Mouse (Mus musculus) embryonic facial prominence, embryonic 11.5 days (tissue): ENCODE data around the gene Crybg3. TPM values are rescaled to one million over a fixed set of nuclear protein-coding genes. Genes with fewer than 3 reads are reported as not detected.
"Not testable (repeated sequence)": the region's sequence is repeated elsewhere in the genome, so short reads cannot be mapped to it uniquely, and the experiment has no call there.

Source experiments
- ATAC-seq: fragments of 200-750 bp; cut with Nextera tagmentation; replicated peaks from 2 replicates; pipeline ENCODE4 v1.8.0; 2017; ENCODE audit warnings: low read depth; ENCODE audit not compliant: insufficient number of reproducible peaks, low FRiP score, low TSS enrichment
- DNase-seq: peaks from one replicate; pipeline ENCODE4 v3.0.0-alpha.2; 2015; ENCODE audit warnings: low spot score
- H3K27ac ChIP-seq: fragments of 300-500 bp; sonication (generic); replicated peaks from 2 replicates; pipeline ENCODE4 v1.5.1; 2014; ENCODE audit warnings: mild to moderate bottlenecking, low read depth, low read length, control low read depth
- H3K27me3 ChIP-seq: fragments of 300-500 bp; sonication (generic); 2 replicates; pipeline ENCODE4 v1.6.1; 2014; ENCODE audit warnings: mild to moderate bottlenecking, low read length, moderate library complexity, mixed read lengths; ENCODE audit not compliant: control insufficient read depth, insufficient read depth
- H3K36me3 ChIP-seq: fragments of 300-500 bp; sonication (generic); replicated peaks from 2 replicates; pipeline ENCODE4 v1.6.1; 2014; ENCODE audit warnings: low read depth, mild to moderate bottlenecking, low read length, moderate library complexity, mixed read lengths; ENCODE audit not compliant: control insufficient read depth, insufficient read depth
- H3K4me1 ChIP-seq: fragments of 300-500 bp; sonication (generic); 2 replicates; pipeline ENCODE4 v1.6.1; 2014; ENCODE audit warnings: low read length, mixed read lengths; ENCODE audit not compliant: control insufficient read depth, insufficient read depth
- H3K4me2 ChIP-seq: fragments of 300-500 bp; sonication (generic); 2 replicates; pipeline ENCODE4 v1.6.1; 2014; ENCODE audit warnings: low read depth, mild to moderate bottlenecking, control low read depth, low read length, moderate library complexity
- H3K4me3 ChIP-seq: fragments of 300-500 bp; sonication (generic); 2 replicates; pipeline ENCODE4 v1.5.1; 2014; ENCODE audit warnings: low read depth, low read length, control low read depth
- H3K9ac ChIP-seq: fragments of 300-500 bp; sonication (generic); replicated peaks from 2 replicates; pipeline ENCODE4 v1.6.1; 2014; ENCODE audit warnings: mild to moderate bottlenecking, control low read depth, low read length
- H3K9me3 ChIP-seq: fragments of 300-500 bp; sonication (generic); replicated peaks from 2 replicates; pipeline ENCODE4 v1.6.1; 2016; ENCODE audit warnings: mild to moderate bottlenecking, low read length, inconsistent platforms, mixed read lengths; ENCODE audit not compliant: control insufficient read depth
- WGBS: fragments of 180-500 bp; shearing (Covaris S2); extraction: QIAGEN DNeasy Blood & Tissue Kit; methylation state at CpG from one replicate; pipeline ENCODE4 v1.1.7; 2014; 5-methylcytosine and 5-hydroxymethylcytosine counted together
- polyA plus RNA-seq: library from polyadenylated mRNA; unstranded; fragments of >200 nt; fragmentation: Nextera tagmentation; extraction: Ambion mirVana; gene quantifications from 2 replicates; pipeline ENCODE4 v1.2.1, GENCODE M21; 2014

The Crybg3 gene
- polyA plus RNA-seq, 1 experiment from 2014 or later: 9.2 TPM

- Histone ChIP-seq H3K36me3 (no peaks in the 10 kb centered on the region), H3K4me2 (no peak overlapping the region), H3K27me3 (no peaks in the 10 kb centered on the region), H3K27ac (no peak overlapping the region), H3K9ac (no peak overlapping the region), H3K9me3 (no peaks in the 10 kb centered on the region; the same call in 1 of the 2 replicates), H3K4me3 (no peak overlapping the region), H3K4me1 (no peaks in the 10 kb centered on the region)
- 78% methylated on average over 4 of the region's 4 CpGs for WGBS
- ATAC-seq: no peak
- no peak for DNase-seq
These were observed 137.2 kb downstream of the Crybg3 start for GRCm38 (mm10) chr16:59463567-59463966.

GRCm38 (mm10) chr16:59459259-59459861, 141.4 kb downstream of the Crybg3 start:
- not testable (repeated sequence) for H3K27me3 ChIP-seq, H3K4me2 ChIP-seq, DNase-seq, H3K27ac ChIP-seq, H3K9ac ChIP-seq, H3K9me3 ChIP-seq, H3K4me3 ChIP-seq, H3K4me1 ChIP-seq, H3K36me3 ChIP-seq
- WGBS: 86% methylated on average over 5 of the region's 5 CpGs
- ATAC-seq: 0 out of 2 replicates have a peak, but pooled peaks have one; percentile 29

GRCm38 (mm10) chr16:59451813-59452212, 149.0 kb downstream of the Crybg3 start:
- no peak overlapping the region for H3K4me3 ChIP-seq
- no peaks in the 10 kb centered on the region for H3K4me1 ChIP-seq
- no peak for ATAC-seq
- H3K27me3 ChIP-seq: no peaks in the 10 kb centered on the region
- H3K9me3 ChIP-seq: no peaks in the 10 kb centered on the region
- no peak overlapping the region for H3K9ac ChIP-seq
- no peaks in the 10 kb centered on the region for H3K36me3 ChIP-seq
- 91% methylated on average over 5 of the region's 5 CpGs for WGBS
- H3K27ac ChIP-seq: no peak overlapping the region
- DNase-seq: no peak
- no peak overlapping the region for H3K4me2 ChIP-seq

GRCm38 (mm10) chr16:59449092-59449491, 151.7 kb downstream of the Crybg3 start:
- Histone ChIP-seq H3K4me2 (no peak overlapping the region), H3K36me3 (no peaks in the 10 kb centered on the region), H3K4me3 (no peak overlapping the region), H3K4me1 (no peaks in the 10 kb centered on the region), H3K9me3 (no peaks in the 10 kb centered on the region), H3K27ac (no peak overlapping the region), H3K27me3 (no peaks in the 10 kb centered on the region), H3K9ac (no peak overlapping the region)
- no peak for ATAC-seq
- DNase-seq: no peak

GRCm38 (mm10) chr16:59448181-59448580, 152.6 kb downstream of the Crybg3 start:
- Histone ChIP-seq H3K4me1 (no peaks in the 10 kb centered on the region), H3K4me3 (no peak overlapping the region), H3K27me3 (no peaks in the 10 kb centered on the region), H3K9ac (no peak overlapping the region), H3K36me3 (no peaks in the 10 kb centered on the region), H3K4me2 (no peak overlapping the region), H3K27ac (no peak overlapping the region), H3K9me3 (no peaks in the 10 kb centered on the region)
- DNase-seq (no peak), ATAC-seq (no peak)
- 90% methylated on average over 1 of the region's 1 CpGs for WGBS

- H3K9ac ChIP-seq: no peak overlapping the region
- no peaks in the 10 kb centered on the region for H3K4me1 ChIP-seq
- ATAC-seq: no peak
- no peaks in the 10 kb centered on the region for H3K27me3 ChIP-seq
- 92% methylated on average over 7 of the region's 7 CpGs for WGBS
- no peak overlapping the region for H3K4me3 ChIP-seq
- no peak for DNase-seq
- no peaks in the 10 kb centered on the region for H3K36me3 ChIP-seq
- no peaks in the 10 kb centered on the region for H3K9me3 ChIP-seq
- no peak overlapping the region for H3K27ac ChIP-seq
- H3K4me2 ChIP-seq: no peak overlapping the region
These were observed 155.8 kb downstream of the Crybg3 start for GRCm38 (mm10) chr16:59444880-59445559.

Other genes starting within 250 kb of the Crybg3 start
- not detected in 2 replicates for gene Olfr209, start 237.0 kb downstream of the Crybg3 start, polyA plus RNA-seq
- gene Gabrr3, start 193.6 kb downstream of the Crybg3 start, polyA plus RNA-seq: 0.20 and 0.22 TPM in 2 replicates
- 34.2 and 35.3 TPM in 2 replicates for gene Riox2, start 129.2 kb downstream of the Crybg3 start, polyA plus RNA-seq
- 50.1 and 50.8 TPM in 2 replicates for gene Arl6, start 38.4 kb upstream of the Crybg3 start, polyA plus RNA-seq